Mouse (Mus musculus) cerebellum, adult 9-10 months (tissue): Measurements from ENCODE around the gene Phyhd1.
A peak's percentile ranks its signal among the peaks of the same experiment; 100 is the strongest.

Experiments used
- DNase-seq: peaks from one replicate; pipeline ENCODE4 v3.0.0; 2022

The Phyhd1 gene

DNA sequence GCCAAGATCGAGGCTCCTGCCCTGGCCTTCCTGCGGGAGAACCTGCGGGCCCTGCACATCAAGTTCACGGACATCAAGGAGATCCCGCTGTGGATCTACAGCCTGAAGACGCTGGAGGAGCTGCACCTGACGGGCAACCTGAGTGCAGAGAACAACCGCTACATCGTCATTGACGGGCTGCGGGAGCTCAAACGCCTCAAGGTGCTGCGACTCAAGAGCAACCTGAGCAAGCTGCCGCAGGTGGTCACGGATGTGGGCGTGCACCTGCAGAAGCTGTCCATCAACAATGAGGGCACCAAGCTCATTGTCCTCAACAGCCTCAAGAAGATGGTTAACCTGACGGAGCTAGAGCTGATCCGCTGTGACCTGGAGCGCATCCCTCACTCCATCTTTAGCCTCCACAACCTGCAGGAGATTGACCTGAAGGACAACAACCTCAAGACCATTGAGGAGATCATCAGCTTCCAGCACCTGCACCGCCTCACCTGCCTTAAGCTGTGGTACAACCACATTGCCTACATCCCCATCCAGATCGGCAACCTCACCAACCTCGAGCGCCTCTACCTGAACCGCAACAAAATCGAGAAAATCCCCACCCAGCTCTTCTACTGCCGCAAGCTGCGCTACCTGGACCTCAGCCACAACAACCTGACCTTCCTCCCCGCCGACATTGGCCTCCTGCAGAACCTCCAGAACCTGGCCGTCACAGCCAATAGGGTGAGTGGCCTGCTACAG, 9.2 kb upstream of the Phyhd1 start:
- no peak for DNase-seq

DNA sequence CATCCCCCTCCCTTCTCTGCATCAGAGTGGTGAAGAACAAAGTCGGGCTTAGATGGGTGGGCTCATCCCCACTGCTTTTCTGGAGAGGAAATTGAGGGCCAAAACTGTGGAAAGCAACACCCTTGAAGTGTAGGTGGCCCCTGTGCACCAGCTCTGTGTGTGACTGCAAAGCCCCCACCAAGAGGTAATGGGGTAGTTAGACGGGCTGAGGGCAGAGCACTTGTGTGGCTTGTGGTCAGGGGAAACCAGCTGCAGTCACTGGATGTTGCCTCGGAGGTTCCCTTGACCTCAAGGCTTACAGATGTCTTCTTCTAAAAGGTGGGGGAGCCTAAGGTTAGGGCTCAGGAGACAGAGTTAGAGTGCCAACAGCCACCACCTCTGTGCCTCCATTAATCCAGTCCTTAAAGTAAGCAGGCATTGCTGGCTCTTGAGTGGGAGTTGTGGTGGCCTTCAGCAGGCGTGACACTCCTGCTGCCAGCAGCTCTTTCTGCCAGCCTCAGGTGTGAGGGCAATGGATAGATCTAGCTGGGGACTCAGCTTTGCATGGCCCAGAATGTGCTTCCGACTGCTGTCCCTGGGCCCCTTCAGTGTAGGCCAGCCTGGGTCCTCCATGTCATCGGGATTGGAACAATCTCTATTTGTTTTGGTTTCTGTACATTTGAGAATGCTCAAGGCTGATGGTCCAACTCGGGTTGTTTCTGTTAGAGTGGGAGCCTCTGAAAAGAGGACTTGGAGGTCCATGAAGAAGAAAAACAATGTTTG, 8.1 kb upstream of the Phyhd1 start:
- no peak for DNase-seq

DNA sequence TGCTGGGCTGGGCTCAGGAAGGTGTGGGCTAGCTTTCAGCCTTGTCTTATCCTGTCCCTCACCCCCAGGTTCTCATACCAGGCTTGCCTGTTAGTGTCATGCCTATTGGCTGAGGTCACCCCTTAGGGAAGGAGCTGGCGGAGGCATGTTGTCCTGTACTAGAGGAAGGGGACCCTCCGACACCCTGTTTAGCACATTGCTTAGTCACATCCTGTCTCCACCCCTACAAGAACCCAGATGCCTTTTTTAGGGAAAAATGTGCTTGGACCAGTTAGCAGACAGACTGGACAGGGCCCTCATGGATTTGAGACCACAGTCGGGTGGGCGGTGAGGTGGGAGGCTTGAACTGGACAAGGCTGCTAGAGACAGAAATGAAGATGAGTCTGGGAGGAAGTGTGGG, 7.4 kb upstream of the Phyhd1 start:
- DNase-seq, result no peak

DNA sequence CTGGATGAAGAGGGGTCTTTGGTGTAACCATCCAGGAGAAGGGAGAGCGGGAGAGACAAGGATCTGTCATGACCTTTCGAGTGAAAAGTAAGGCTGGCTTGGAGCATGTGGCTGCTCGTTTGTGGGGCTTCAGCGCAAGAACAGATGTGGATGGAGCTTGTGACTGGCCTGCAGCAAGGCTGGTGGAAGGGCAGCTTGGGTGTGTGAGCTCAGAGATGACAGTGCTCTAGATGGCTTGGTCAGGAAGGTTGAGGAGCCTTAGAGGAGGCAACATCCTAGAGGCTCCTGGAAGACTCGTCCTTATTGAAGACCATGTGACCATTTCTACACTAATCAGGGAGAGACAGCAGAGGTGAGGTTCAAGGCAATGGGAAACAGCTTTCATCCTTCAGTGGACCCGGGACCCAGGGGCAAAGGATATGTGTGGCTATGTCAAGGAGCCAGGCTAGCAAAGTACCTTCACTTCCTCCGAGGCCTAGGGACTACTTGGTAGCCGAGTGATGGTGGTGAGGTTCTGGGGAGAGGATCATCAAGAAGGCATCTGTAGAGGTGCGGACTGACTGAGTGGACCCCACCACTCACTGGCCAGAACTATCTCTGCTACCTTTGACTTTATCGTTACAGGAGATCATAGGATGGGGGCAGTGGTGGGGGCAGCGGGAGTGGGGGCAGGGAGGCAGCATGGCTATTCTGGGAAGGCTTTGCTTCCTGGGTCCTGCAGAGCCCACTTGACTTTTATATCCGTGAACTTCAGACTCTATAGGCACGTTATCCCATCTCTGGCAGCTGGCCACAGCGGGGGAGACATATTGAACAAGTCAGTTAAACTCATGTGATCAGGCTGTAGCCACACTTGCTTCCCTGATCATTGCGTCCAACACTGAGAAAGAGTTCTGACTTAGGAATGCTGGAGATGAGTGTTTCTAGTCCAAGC, 6.6 kb upstream of the Phyhd1 start:
- DNase-seq, result no peak

DNA sequence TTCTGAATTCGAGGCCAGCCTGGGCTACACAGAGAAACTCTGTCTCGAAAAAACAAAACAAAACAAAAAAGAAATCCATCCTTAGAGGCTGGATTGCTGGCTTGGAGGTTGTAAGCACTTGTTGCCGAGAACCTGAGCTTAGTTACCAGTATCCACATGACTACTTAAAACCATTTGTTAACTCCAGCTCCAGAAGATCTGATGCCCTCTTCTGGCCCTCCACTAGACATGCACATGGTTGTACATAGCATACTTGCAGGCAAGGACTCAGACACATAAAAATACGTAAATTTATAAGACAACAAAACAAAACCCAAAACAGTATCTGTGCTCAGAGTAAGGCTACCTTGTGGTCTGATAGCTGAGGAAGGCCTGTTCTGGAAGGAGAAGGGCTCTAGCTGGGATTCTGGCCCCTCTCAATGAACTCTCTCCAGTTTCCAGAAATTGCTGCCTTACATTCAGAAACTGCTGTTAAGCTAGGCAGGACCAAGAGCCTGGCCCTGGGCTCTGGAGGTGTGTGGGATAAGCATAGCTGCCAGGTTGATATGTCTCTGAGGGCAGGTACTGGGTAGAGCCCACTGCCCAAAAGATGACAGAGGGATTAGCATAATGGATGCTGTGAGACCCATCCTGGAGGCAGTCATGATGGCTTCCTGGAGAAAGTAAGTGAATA, 4.8 kb upstream of the Phyhd1 start:
- DNase-seq, result no peak

DNA sequence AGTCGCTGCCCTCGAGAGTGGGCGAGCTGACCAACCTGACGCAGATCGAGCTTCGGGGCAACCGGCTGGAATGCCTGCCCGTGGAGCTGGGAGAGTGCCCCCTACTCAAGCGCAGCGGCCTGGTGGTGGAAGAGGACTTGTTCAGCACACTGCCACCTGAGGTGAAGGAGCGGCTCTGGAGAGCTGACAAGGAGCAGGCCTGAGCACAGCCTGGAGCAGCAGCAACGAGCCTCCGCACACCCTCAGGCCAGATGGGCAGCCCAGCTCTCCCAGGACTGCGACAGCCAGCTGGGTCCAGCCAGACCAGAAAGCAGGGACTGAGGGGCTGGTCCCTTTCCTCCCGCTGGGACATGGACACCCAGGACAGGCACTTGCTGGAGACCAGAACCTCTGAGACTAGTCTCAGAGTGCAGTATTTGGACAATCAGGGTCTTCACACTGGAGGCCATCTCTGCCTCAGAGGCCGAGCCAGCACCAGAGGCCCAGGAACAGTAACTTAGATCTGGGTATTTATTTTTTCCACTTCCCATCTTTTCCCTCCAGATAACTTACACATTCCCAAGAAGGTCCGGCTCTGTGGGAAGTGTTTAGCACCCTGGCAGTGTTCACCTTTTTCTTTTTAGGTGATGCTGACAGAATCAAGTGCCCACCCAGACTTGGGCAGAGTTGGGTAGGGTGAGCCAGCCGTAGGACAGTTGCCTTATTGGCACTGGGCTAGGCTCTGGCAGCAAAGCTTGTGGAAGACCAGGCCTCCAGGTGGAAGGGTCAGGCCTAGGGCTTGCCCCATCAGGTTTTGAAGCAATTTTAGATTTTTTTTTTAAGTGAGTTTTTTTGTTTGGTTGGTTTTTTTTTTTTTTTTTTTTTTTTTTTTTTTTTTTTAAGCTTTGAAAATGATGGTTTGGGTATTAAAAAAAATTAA, 3.8 kb upstream of the Phyhd1 start:
- DNase-seq, result no peak

DNA sequence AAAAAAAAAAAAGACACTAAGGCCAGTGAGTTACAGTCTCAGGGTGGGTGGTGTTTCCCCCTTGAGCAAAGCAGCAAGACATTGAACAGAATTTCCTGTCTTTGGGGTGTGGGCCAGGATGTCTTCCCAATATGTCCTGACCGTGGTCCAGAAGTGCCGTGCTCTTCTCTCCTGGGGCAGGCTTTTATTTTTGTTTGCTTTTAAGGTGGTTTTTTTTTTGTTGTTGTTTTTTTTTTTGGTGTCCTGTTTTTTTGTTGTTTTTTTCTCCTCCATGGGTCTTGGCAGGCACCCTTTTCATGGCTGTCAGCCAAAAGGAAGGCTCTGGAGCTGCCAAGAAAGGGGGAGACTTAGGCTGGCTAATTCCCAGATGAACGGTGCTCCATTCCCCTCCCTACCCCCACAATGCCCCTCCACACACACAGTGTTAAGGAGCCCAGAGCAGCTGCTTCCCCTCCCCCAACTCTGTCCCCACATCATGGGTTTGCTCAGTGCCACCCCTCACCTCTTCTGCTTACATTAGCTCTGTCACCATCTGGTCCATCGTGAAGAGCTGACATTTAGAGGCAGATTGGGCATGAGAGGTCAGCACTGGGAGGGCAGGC, 3.1 kb upstream of the Phyhd1 start:
- peak; percentile 85 for DNase-seq

DNA sequence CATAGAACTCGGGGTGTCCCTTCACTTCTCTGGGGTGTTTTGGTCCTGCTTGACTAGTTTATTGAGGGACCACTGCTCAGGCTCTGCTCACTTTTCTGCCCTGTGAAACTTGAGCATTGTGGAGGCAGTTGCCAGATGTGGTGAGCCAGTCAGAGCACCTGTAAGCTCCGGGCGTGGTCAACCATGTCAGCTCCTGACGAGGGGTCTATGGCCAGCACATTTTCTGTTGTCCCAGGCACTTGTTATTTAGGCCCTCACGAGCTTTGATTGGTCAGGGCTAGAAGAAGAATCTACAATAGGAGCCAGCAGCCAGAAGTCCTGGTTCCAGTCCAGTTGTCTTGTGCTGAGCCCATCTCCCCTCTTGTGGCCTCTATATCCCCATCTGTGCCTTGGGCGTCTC, 2.2 kb upstream of the Phyhd1 start:
- DNase-seq, result no peak

DNA sequence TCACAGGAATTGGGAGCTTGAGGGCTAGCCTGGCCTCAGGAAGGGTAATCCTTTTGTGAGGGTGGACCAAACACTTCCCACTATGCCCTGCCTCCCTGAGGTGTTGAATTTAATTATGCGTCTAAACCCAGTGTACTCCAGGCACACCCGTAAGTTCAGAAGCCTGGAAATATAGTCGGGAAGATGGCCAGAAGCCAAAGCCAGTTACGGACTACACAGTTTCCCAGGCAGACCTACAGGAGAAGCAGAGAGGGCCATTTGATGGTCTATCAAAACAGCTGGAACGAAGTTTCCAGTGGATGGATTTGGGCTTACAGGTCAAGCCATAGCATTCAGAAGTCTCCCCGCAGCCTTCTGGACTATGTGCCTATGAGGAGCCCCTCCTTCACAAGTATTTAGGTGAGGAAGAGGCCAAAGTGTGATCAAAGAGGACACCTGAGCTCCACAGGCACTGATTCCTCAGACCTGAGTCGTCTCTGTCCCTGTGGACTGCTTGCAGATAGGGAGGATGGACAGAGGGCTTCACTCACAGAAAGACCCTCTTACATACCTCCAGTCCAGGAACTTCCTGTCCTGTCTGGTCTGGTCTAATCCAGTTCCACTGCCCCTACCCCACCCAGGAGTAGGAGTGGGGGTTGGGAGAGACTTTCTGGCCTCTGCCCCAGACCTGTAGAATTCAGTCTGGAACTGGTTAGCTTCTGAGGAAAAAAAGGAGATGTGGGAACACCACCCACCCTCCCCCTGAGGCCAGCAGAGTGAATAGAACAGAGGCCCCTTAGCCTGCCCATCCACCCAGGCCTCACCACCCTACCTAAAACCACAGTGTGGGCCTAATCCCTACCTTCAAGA, 1.1 kb upstream of the Phyhd1 start:
- no peak for DNase-seq

DNA sequence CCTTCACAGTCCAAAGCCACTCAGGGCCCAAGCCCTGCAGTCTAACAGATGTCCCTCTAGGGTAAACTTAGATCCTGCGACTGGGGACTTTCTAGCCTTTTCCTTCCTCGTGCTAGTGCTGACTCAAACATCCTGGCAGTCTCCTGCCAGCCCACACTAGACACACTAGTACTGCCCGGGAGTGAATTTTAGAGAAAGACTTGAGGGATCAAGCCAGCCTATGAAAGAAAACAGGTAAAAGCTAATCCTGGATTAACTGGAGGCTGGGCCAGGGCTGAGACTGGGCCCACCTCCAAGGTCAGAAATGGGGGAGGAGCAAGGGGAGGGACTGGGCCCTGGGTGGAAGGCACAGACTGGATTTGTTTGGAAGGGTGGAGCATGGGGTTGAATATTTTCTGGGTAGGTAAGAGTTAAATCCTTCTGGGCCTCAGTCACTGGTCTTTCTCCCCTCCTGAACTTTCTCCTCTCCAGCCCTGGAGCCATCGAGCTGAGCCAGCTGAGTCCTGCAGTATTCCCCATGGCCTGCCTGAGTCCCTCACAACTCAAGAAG, 464 bp downstream of the Phyhd1 start:
- peak; percentile 64 for DNase-seq

DNA sequence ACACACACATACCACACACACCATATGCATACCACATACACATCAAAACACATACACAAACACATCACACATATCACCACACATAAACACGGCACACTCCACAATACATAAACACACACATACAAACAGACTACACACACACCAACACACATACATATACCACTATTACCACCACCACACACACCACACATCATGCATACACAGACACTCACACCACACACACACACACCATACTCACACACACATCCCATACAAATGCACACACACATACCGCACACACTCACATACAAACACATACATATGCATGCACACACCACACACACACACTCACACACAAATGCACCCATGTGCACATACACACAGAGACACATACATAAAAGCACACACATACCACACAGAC, 1.5 kb downstream of the Phyhd1 start:
- peak; percentile 11 for DNase-seq

DNA sequence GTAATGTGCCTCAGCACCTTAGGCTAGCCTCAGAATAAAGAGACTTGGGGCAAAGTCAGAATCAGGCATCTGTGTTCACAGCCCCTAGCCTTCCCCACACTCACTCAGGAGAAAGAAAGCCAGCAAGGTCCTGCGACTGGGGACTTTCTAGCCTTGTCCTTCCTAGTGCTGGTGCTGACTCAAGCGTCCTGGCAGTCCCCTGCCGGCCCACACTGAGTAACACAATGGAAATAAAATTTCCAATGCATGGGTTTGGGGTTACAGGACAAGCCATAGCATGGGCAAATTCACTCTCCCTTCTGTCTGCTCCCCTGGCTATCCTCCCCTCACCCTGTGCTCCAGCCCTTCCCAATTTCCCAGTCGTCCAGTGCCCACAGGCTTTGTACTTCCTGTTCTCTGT, 2.4 kb downstream of the Phyhd1 start:
- peak; percentile 13 for DNase-seq

DNA sequence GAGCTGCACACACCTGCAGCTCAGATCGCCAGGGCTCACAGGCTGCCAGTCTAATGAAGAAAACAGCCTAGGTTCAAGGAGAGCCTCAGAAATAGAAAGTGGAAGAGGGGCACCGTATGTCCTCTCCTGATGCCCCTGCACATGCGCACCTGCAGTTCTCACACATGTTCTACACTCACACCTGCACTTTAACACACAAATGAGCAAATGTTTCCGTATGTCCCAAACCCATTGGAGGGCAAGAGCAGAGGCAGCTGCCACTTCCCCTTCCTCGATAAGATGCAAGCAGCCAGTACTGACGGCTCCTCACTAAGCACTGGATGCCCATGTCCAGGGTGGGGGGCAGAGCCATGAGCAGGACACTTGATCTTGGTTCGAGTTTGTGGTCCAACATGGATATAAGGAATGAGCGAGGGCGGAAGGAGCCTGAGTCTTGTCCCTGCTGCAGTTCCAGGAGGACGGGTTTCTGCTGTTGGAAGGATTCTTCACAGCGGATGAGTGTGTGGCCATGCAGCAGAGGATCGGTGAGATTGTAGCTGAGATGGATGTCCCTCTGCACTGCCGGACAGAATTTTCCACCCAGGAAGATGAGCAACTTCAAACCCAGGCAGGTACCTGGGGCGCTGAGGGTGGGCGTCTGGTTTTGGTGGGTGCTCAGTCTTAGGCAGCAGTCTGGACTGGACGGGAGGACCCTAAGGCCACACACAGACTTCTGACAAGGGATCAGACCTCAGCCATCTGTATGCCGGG, 3.4 kb downstream of the Phyhd1 start:
- peak; percentile 22 for DNase-seq

DNA sequence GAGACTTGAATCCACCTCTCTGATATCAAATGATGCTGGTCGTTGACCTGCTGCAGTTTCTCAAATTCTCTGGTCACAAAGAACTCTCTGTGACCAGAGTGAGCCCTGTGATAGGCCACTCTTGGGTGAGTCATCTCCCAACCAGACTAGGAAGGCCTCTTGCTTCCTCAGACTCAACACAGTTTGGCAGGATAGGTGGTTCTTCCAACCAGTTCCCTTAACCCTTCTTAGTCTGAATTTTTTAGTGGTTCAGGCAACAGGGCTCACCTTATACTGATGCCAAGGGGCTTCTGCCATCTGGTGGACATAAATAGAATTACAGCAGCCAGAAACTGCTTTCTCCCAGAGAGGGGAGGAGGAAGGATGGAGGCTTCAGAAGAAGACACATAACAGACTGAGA, 4.1 kb downstream of the Phyhd1 start:
- DNase-seq, result peak; percentile 92

DNA sequence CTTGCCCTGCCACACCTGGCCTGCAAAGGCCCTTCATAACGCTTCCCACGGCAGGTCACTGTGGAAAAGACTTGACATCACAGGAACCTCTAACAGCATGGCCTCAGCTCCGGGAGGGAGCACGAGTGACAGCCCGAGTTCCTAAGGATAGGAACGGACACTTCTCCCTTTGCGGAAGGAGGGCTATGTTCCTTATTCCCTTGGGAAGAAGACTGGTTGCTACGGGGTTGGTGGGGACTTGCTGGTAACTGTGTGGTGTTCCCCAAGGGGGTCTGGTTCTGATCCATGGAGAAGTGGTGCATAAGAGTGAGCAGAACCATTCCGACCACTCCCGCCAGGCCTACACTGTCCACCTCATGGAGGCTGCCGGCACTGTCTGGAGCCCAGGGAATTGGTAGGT, 14.7 kb downstream of the Phyhd1 start, which contains the start of gene Gm28038:
Gm28038 (plus strand) TSS at position 301 of the 400 bp plus-strand sequence.
- no peak for DNase-seq

DNA sequence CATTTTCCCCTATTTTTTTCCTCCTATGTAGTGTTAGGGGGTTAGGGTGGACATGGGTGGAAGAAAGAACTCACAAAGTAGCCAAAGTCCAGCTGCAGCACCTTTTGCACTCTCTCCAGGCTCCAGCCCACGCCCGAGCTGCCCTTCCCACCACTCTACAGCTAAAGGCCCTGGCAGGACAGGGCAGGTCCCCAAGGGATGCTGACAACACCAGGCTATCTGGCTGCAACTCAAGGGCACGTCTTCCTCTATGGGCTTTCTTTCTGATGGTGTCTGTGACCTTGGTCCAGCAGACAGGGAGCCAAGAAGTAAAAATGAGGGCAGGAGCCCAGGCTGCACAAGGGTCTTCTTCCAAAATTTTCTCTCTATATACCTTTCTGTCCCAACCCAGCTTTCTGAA, 15.6 kb downstream of the Phyhd1 start:
- DNase-seq, result no peak

DNA sequence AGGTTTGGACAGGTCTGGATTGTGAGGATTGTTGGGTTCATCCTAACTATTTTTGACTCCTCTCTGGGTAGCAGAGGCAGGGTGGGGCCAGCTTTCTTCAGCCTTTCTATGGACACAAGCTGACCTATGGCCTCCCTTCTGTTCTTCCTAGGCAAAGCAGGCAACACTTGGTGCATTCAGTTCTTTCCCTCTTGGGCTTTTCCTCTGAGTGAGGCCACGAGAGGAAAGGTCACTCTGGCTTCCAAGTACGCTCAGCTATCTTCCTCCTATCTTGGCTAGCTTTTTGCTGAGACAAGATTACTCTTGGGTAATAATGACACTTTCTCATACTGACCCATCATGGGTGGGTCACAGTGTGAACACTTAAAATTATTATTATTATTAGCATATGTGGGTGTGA, 17.2 kb downstream of the Phyhd1 start:
- no peak for DNase-seq

DNA sequence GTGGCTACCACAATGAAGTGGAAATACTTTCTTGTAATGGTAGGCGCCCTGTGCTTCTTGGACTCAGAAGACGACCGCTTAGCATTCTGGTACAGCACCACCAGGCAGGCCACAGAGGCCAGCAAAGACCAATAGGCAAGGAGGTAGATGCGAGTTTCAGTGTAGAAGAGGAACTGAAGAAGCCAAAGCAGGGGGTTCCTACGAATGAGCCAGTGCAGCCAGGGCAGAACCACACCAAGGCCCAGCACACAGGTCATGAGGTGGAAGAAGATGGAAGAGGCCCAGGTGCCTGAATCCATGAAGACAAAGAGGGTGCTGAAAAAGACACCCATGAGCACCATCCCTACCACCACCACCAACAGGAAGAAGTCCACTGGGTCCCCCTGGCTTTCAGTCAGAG, 19.0 kb downstream of the Phyhd1 start:
- no peak for DNase-seq
